Mouse (Mus musculus) neutrophil, adult 65 days (primary cell): ENCODE results near the gene Atp5g2. TPM values are rescaled to one million over a fixed set of nuclear protein-coding genes. Genes with fewer than 3 reads are reported as not detected.

Experiments
- total RNA-seq: library from RNA; stranded (reverse); gene quantifications from 2 replicates; pipeline ENCODE4 v1.2.4, GENCODE M21; 2023

Atp5g2 gene
- 1.8 and 2.9 TPM in 2 replicates for total RNA-seq

DNA sequence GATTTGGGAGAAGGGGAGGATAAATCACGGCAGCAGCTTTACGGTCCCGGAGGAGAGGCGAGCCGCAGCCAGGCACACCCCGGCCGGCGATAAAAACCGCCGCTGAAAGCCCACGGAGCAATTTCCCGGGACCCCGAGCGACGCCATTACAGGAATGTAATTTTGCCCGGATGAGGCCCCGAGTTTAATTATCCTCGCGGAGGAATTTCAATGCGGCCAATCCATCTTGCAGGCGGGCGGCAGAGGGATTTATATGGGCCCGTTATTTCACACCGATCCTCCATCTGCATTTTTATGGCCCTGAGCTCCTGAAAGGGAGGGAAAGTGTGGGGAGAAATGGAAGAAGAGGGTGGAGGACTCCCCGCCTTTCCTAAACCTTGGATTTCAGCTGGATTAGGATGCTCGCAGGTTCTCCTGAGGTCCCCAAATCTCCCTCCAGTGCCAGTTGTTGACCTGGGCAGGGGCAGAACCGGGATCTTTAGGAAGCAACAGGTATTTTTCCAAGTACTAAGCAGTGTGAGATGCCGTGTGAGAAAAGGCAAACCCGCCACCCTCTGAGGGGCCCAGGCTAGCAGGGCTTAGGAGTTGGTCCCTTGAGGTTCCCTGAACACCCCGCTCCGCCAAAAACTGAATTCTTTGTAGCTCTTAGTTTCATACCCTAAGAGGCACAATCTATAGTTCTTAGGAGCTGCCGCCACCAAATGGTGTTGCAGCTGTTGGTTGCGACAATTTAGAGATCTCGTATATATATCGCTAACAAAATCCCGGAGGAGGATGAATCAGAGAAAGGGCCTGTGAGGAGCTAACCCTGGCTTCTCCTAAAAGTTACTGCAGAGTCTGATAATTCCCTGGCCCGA is at the start of gene Atp5g2:
Gene Atp5g2, minus strand, starts transcription at position 138 of the 857 bp plus-strand sequence.

DNA sequence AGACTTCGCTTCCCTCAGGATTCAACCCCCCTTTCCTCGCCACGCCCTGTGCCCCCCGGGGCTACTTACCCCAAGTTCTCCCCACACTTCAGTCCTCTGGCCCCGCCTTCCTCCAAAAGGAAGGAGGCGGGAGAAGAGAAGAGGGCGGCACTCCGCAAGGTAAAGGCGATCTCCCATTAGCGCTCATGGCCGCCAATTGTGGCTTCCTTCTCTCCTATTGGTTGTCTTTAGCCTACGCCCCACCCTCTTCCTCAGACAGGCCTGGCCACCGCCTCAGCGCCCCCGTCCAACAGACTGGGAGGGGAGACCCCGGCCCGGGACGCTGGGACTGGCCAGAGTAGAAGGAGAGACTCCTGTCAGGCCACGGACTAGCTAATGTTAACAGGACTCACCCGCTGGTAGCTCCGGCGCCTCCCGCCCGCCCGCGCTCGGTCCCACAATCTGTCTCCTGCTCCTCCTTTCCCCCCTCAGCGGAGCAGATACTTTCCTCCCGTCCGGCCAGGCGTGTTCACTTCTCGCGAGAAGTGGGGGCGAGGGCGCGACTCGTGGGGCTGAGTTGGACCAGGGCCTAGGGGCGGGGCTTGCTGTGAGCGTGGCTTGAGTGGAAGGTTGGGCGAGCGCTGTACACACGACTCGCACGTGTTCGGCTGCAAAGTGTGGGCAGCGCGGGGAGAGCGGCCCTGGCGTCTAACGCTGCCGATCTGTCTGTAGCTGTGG is 47.0 kb downstream of the Atp5g2 start, which contains the start of the genes Gm28047 and Atf7:
Gene Gm28047, minus strand, starts transcription at position 98 of the 717 bp plus-strand sequence.
Gene Atf7, minus strand, starts transcription at position 495 of the 717 bp plus-strand sequence.

Other genes starting within 250 kb of the Atp5g2 start
- 0.48 TPM in 1 of 2 replicates, not detected in the other for gene Amhr2, start 227.0 kb downstream of the Atp5g2 start, total RNA-seq
- 422 and 441 TPM in 2 replicates for gene Prr13, start 213.3 kb downstream of the Atp5g2 start, total RNA-seq
- gene Pcbp2, start 201.8 kb downstream of the Atp5g2 start, total RNA-seq = 501 and 530 TPM in 2 replicates
- gene Gm10337, start 168.6 kb downstream of the Atp5g2 start, total RNA-seq = 11.3 TPM in 1 of 2 replicates, not detected in the other
- gene Map3k12, start 155.3 kb downstream of the Atp5g2 start, total RNA-seq = 0.22 and 0.23 TPM in 2 replicates
- 12.6 and 21.3 TPM in 2 replicates for gene Tarbp2, start 154.2 kb downstream of the Atp5g2 start, total RNA-seq
- 3.7 and 6.9 TPM in 2 replicates for gene Npff, start 147.4 kb downstream of the Atp5g2 start, total RNA-seq
- 3.2 TPM in 1 of 2 replicates, not detected in the other for gene Gm28047, start 47.3 kb downstream of the Atp5g2 start, total RNA-seq
- 54.5 and 64.2 TPM in 2 replicates for gene Atf7, start 46.9 kb downstream of the Atp5g2 start, total RNA-seq
- 23.0 and 24.0 TPM in 2 replicates for gene Calcoco1, start 49.8 kb upstream of the Atp5g2 start, total RNA-seq
- not detected in 2 replicates for gene Hoxc13, start 248.8 kb upstream of the Atp5g2 start, total RNA-seq